Mouse (Mus musculus) CH12.LX (cell line): ENCODE measurements around the gene Cyp2w1. TPM values are rescaled to one million over a fixed set of nuclear protein-coding genes. Genes with fewer than 3 reads are reported as not detected.

Source experiments
- DNase-seq: peaks from one replicate; pipeline ENCODE4 v3.0.0-alpha.2; 2013; ENCODE audit errors: extremely low read depth
- H3K27ac ChIP-seq: 2 replicates; pipeline ENCODE4 v1.5.1; 2012; ENCODE audit warnings: low read depth, mild to moderate bottlenecking, control low read depth, moderate library complexity; ENCODE audit not compliant: insufficient read depth
- H3K27me3 ChIP-seq: replicated peaks from 2 replicates; pipeline ENCODE3; 2012; ENCODE audit warnings: inconsistent platforms
- H3K36me3 ChIP-seq, 2 experiments: replicated peaks in 1 of 2; 2 replicates each; pipeline versions ENCODE3 to v1.6.1; 2012; ENCODE audit warnings: inconsistent platforms in 1 of 2, low read length in 1 of 2, mild to moderate bottlenecking in 1 of 2, mixed read lengths in 1 of 2, moderate library complexity in 1 of 2; ENCODE audit not compliant: control insufficient read depth in 1 of 2, insufficient read depth in 1 of 2
- H3K4me1 ChIP-seq, 2 experiments: 2 replicates each; pipeline ENCODE4 v1.6.1; 2012; ENCODE audit warnings: inconsistent platforms in 1 of 2, moderate library complexity in 1 of 2; ENCODE audit not compliant: insufficient read depth in 2 of 2, control insufficient read depth in 1 of 2
- H3K4me2 ChIP-seq: 2 replicates; pipeline ENCODE4 v1.6.1; 2012; ENCODE audit warnings: low read depth, mild to moderate bottlenecking, control low read depth; ENCODE audit not compliant: poor library complexity, insufficient read depth, severe bottlenecking
- H3K4me3 ChIP-seq, 3 experiments: fragments of 150-350 bp in 1 of 3; sonication (generic) in 1 of 3; replicated peaks in 1 of 3; 2 replicates each; pipeline versions ENCODE3 to v1.5.1; 2011 to 2012; ENCODE audit warnings: low read depth in 2 of 3, low read length in 2 of 3, mild to moderate bottlenecking in 2 of 3, moderate library complexity in 2 of 3, control low read depth in 1 of 3, improper control_type of control experiment in 1 of 3, inconsistent platforms in 1 of 3, mixed read lengths in 1 of 3; ENCODE audit not compliant: poor library complexity in 1 of 3
- H3K79me2 ChIP-seq: replicated peaks from 2 replicates; pipeline ENCODE4 v1.6.1; 2012; ENCODE audit warnings: mild to moderate bottlenecking, moderate library complexity; ENCODE audit not compliant: control insufficient read depth, poor library complexity, insufficient read depth, severe bottlenecking; ENCODE audit errors: extremely low read depth
- H3K9ac ChIP-seq: 2 replicates; pipeline ENCODE4 v1.6.1; 2012; ENCODE audit warnings: low read depth, mild to moderate bottlenecking, control low read depth, moderate library complexity; ENCODE audit not compliant: insufficient read depth
- H3K9me3 ChIP-seq: replicated peaks from 2 replicates; pipeline ENCODE3; 2012; ENCODE audit warnings: low read length, inconsistent platforms, mixed read lengths
- CHD1 ChIP-seq: IDR thresholded peaks from 2 replicates; pipeline ENCODE4 v1.6.1; 2012; ENCODE audit warnings: low read depth, low read length, improper control_type of control experiment, inconsistent platforms
- CHD2 ChIP-seq: IDR thresholded peaks from 2 replicates; pipeline ENCODE4 v1.6.1; 2011; ENCODE audit warnings: low read length, improper control_type of control experiment
- ELF1 ChIP-seq: IDR thresholded peaks from 2 replicates; pipeline ENCODE4 v1.6.1; 2014; ENCODE audit warnings: low read depth, mild to moderate bottlenecking, inconsistent platforms, low read length, improper control_type of control experiment
- EP300 ChIP-seq: IDR thresholded peaks from 2 replicates; pipeline ENCODE4 v1.6.1; 2011; ENCODE audit warnings: low read length, improper control_type of control experiment
- ETS1 ChIP-seq: conservative IDR thresholded peaks from 2 replicates; pipeline ENCODE4 v1.6.1; 2012; ENCODE audit warnings: low read depth, mild to moderate bottlenecking, inconsistent platforms, low read length, improper control_type of control experiment, moderate library complexity
- GABPA ChIP-seq: IDR thresholded peaks from 2 replicates; pipeline ENCODE4 v1.6.1; 2012; ENCODE audit warnings: low read depth, low read length, improper control_type of control experiment, inconsistent platforms; ENCODE audit not compliant: insufficient replicate concordance
- KAT2A ChIP-seq: IDR thresholded peaks from 2 replicates; pipeline ENCODE4 v1.6.1; 2012; ENCODE audit warnings: low read length, improper control_type of control experiment, inconsistent platforms; ENCODE audit not compliant: insufficient replicate concordance
- MAFK ChIP-seq: IDR thresholded peaks from 2 replicates; pipeline ENCODE4 v1.6.1; 2011; ENCODE audit warnings: low read length, improper control_type of control experiment; ENCODE audit not compliant: insufficient replicate concordance
- MAX ChIP-seq: IDR thresholded peaks from 2 replicates; pipeline ENCODE4 v1.6.1; 2011; ENCODE audit warnings: low read length, improper control_type of control experiment
- MEF2A ChIP-seq: IDR thresholded peaks from 2 replicates; pipeline ENCODE4 v1.6.1; 2014; ENCODE audit warnings: low read depth, mild to moderate bottlenecking, inconsistent platforms, low read length, improper control_type of control experiment, borderline replicate concordance
- MXI1 ChIP-seq: IDR thresholded peaks from 2 replicates; pipeline ENCODE4 v1.6.1; 2011; ENCODE audit warnings: mild to moderate bottlenecking, low read depth, low read length, improper control_type of control experiment
- MYC ChIP-seq: IDR thresholded peaks from 2 replicates; pipeline ENCODE4 v1.6.1; 2011; ENCODE audit warnings: low read depth, mild to moderate bottlenecking, improper control_type of control experiment, low read length
- NRF1 ChIP-seq: IDR thresholded peaks from 2 replicates; pipeline ENCODE4 v1.6.1; 2014; ENCODE audit warnings: low read depth, mild to moderate bottlenecking, inconsistent platforms, low read length, improper control_type of control experiment, moderate library complexity
- PAX5 ChIP-seq: IDR thresholded peaks from 2 replicates; pipeline ENCODE4 v1.6.1; 2012; ENCODE audit warnings: low read length, inconsistent platforms, mixed read lengths
- POLR2A ChIP-seq: IDR thresholded peaks from 2 replicates; pipeline ENCODE4 v1.6.1; 2011; ENCODE audit warnings: low read depth, mild to moderate bottlenecking, improper control_type of control experiment, low read length
- POLR2AphosphoS2 ChIP-seq: IDR thresholded peaks from 2 replicates; pipeline ENCODE4 v1.6.1; 2011; ENCODE audit warnings: low read depth, low read length, improper control_type of control experiment
- RAD21 ChIP-seq: IDR thresholded peaks from 2 replicates; pipeline ENCODE4 v1.6.1; 2011; ENCODE audit warnings: low read depth, mild to moderate bottlenecking, low read length, improper control_type of control experiment, moderate library complexity
- SIN3A ChIP-seq: IDR thresholded peaks from 2 replicates; pipeline ENCODE4 v1.6.1; 2012; ENCODE audit warnings: low read length, improper control_type of control experiment, inconsistent platforms
- TBP ChIP-seq: conservative IDR thresholded peaks from 2 replicates; pipeline ENCODE4 v1.6.1; 2011; ENCODE audit warnings: low read depth, low read length, improper control_type of control experiment
- TCF12 ChIP-seq: IDR thresholded peaks from 2 replicates; pipeline ENCODE4 v1.6.1; 2014; ENCODE audit warnings: low read depth, mild to moderate bottlenecking, inconsistent platforms, low read length, improper control_type of control experiment
- UBTF ChIP-seq: IDR thresholded peaks from 2 replicates; pipeline ENCODE4 v1.6.1; 2012; ENCODE audit warnings: low read depth, mild to moderate bottlenecking, inconsistent platforms, low read length, improper control_type of control experiment, moderate library complexity
- USF1 ChIP-seq: IDR thresholded peaks from 2 replicates; pipeline ENCODE4 v1.6.1; 2014; ENCODE audit warnings: low read depth, mild to moderate bottlenecking, inconsistent platforms, low read length, improper control_type of control experiment
- USF2 ChIP-seq: conservative IDR thresholded peaks from 2 replicates; pipeline ENCODE4 v1.6.1; 2011; ENCODE audit warnings: low read depth, low read length, improper control_type of control experiment
- ZC3H11A ChIP-seq: IDR thresholded peaks from 2 replicates; pipeline ENCODE4 v1.6.1; 2012; ENCODE audit warnings: low read depth, mild to moderate bottlenecking, inconsistent platforms, low read length, improper control_type of control experiment
- dilution Hi-C: fragments of 300-500 bp; cut with MboI; formaldehyde crosslinking; loops from 2 replicates; pipeline ENCODE4 v1.14.3; 2020; ENCODE audit warnings: low sequenced_read_pairs; ENCODE audit not compliant: extremely low pct_unique_long_range_greater_than_20kb, extremely low pct_ligation_motif_present
- in situ Hi-C: fragments of 300-500 bp; cut with MboI; formaldehyde crosslinking; loops from 3 replicates; pipeline ENCODE4 v1.14.3; 2019; ENCODE audit warnings: low sequenced_read_pairs, low pct_ligation_motif_present, low pct_unique_long_range_greater_than_20kb, mixed read lengths
- polyA plus RNA-seq: library from polyadenylated mRNA; unstranded; fragments of >175 nt; gene quantifications from 2 replicates; pipeline ENCODE4 v1.2.1, GENCODE M21; 2012; ENCODE audit warnings: low read depth; ENCODE audit not compliant: insufficient read length
- total RNA-seq, 2 experiments: library from RNA; depleted of rRNA; stranded (reverse); fragments of 300-350 nt in 1 of 2; fragments of >200 nt in 1 of 2; gene quantifications; 2 replicates each; pipeline ENCODE4 v1.2.3; 2012 to 2014

Gene Cyp2w1
- total and polyA plus RNA-seq, 3 experiments: not detected

DNA sequence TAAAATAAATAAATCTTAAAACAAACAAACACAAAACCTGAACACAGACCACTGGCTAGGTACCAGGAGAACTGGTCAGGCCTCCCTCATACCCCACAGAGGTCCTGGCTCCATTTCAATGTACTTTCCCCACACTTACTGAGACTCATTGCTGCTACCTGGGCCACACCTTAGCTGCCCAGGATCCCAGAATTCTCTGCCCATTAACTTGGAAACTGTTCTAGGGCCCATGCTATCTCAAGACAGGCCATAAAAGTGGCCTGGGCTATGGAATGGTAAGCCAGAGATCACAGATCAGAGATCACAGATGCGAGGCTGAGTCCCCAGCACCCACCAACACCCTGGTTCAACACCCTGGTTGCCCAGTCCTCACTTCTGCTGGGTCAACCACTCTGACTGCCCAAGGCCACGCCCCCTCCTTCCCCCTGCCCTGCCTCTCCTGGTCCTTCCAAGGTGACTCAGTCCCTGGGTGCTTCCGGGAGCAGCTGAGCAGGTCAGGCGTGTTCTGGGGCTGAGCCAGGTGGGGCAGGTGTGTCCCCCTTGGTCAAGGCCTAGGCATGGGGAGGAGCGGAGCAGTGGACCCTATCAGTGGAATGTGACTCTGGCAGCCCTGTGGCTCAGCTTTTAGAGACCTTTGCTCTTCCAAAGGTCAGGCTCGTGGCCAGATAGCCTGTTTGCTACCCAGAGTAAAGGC lies 35.3 kb upstream of the Cyp2w1 start:
- DNase-seq: no peak
- no peak overlapping the region for H3K9ac ChIP-seq
- peaks cover 44 to 69% of the 10 kb centered on the region in 2 experiments for H3K4me1 ChIP-seq
- H3K79me2 ChIP-seq: peaks cover 85% of the 10 kb centered on the region
- TF ChIP-seq MXI1 (no peak), POLR2A (no peak), CHD1 (no peak), TBP (no peak), POLR2AphosphoS2 (no peak), NRF1 (no peak), RAD21 (no peak), ETS1 (no peak), UBTF (no peak), MAFK (no peak)
- H3K27me3 ChIP-seq: no peaks in the 10 kb centered on the region
- in situ Hi-C loops: no loop called here
- peaks cover 6% of the 10 kb centered on the region for H3K9me3 ChIP-seq
- dilution Hi-C loops: no loop called here
- H3K36me3 ChIP-seq: peaks cover 25 to 58% of the 10 kb centered on the region in 2 experiments
- H3K27ac ChIP-seq: no peak overlapping the region
- H3K4me2 ChIP-seq: no peak overlapping the region
- no peak overlapping the region for H3K4me3 ChIP-seq

GRCm38 (mm10) chr5:139317751-139318504 lies 34.5 kb upstream of the Cyp2w1 start:
- peaks cover 48 to 73% of the 10 kb centered on the region in 2 experiments for H3K4me1 ChIP-seq
- dilution Hi-C loops: no loop called here
- H3K9ac ChIP-seq: no peak overlapping the region
- peaks cover 23 to 55% of the 10 kb centered on the region in 2 experiments for H3K36me3 ChIP-seq
- no peaks in the 10 kb centered on the region for H3K27me3 ChIP-seq
- no peak overlapping the region for H3K4me2 ChIP-seq
- peaks cover 86% of the 10 kb centered on the region for H3K79me2 ChIP-seq
- no peak overlapping the region for H3K27ac ChIP-seq
- TF ChIP-seq MYC: no peak
- TF ChIP-seq ELF1: no peak
- TF ChIP-seq PAX5: no peak
- TF ChIP-seq CHD1: no peak
- no peak for TF ChIP-seq MAX
- TF ChIP-seq MAFK: no peak
- no peak for TF ChIP-seq USF1
- no peak for TF ChIP-seq TCF12
- no peak for TF ChIP-seq MXI1
- no peak for TF ChIP-seq GABPA
- TF ChIP-seq EP300: no peak
- TF ChIP-seq MEF2A: no peak
- TF ChIP-seq SIN3A: no peak
- no peak for TF ChIP-seq UBTF
- TF ChIP-seq ZC3H11A: no peak
- no peak for TF ChIP-seq CHD2
- no peak for TF ChIP-seq RAD21
- no peak for TF ChIP-seq USF2
- TF ChIP-seq POLR2AphosphoS2: no peak
- no peak for TF ChIP-seq KAT2A
- in situ Hi-C loops: no loop called here
- peaks cover 6% of the 10 kb centered on the region for H3K9me3 ChIP-seq
- no peak for DNase-seq
- H3K4me3 ChIP-seq: no peak overlapping the region
